ENCODE assay signal across 8 mouse cellular contexts in genomic region chr16:43926341-43926859, GRCm38 (mm10). TPM values are rescaled to one million over a fixed set of nuclear protein-coding genes. Genes with fewer than 3 reads are reported as not detected.
DNase-seq lines count a peak whose midpoint lies in the region; ATAC-seq lines count a peak whose summit lies in the region.

TSS of gene Qtrt2 (minus strand) at chr16:43926809.

- DNase-seq in adrenal gland, adult 18-20 months (ENCODE audit: low spot score in 2 of 2) = no peak
- DNase-seq in adrenal gland, adult (ENCODE audit: inconsistent age in 2 of 2, low spot score in 1 of 2) = no peak
- DNase-seq in thymus, postnatal 0 days (ENCODE audit: low spot score) = no peak
- no peak for DNase-seq in thymus, postnatal 36 days
- no peak for DNase-seq in heart, postnatal 4 days
- no peak for DNase-seq in right cerebral cortex, adult 2 months (ENCODE audit: low spot score in 2 of 2)
- no peak for DNase-seq in spleen, adult 18-20 months

- H3K9ac ChIP-seq in limb, embryonic 15.5 days = no peak within 1 kb of the TSS

- no peaks in the 10 kb centered on the region for H3K36me3 ChIP-seq in limb, embryonic 15.5 days

- no peaks in the 10 kb centered on the region for H3K27me3 ChIP-seq in limb, embryonic 15.5 days

- ATAC-seq in limb, embryonic 15.5 days (ENCODE audit: insufficient number of reproducible peaks, low FRiP score, low TSS enrichment, low read depth) = no peak

- no peak within 1 kb of the TSS for H3K27ac ChIP-seq in limb, embryonic 15.5 days

- 64% methylated on average over 6 of the region's 6 CpGs for WGBS in limb, embryonic 15.5 days

- H3K4me2 ChIP-seq in limb, embryonic 15.5 days = no peak within 1 kb of the TSS

- no peaks in the 10 kb centered on the region for H3K9me3 ChIP-seq in limb, embryonic 15.5 days

- H3K4me3 ChIP-seq in limb, embryonic 15.5 days = no peak within 1 kb of the TSS

- no peaks in the 10 kb centered on the region for H3K4me1 ChIP-seq in limb, embryonic 15.5 days

RNA-seq across cellular contexts. Expression of gene Qtrt2, which starts in this region (rescaled TPM):
- total RNA-seq in adrenal gland, adult 18-20 months (2021) = 10 to 100 TPM; 34.7 to 35.0 TPM
- 15.3 and 16.0 TPM in 2 replicates for polyA plus RNA-seq in thymus, postnatal 0 days (2015; fragmentation: Nextera tagmentation; extraction: Ambion mirVana)
- total RNA-seq in heart, postnatal 4 days (2021) = 10 to 100 TPM; 23.2 to 29.8 TPM
- polyA plus RNA-seq in limb, embryonic 15.5 days (2015; fragmentation: Nextera tagmentation; extraction: Ambion mirVana) = 26.8 and 27.3 TPM in 2 replicates
